Mouse (Mus musculus): ENCODE results near the gene Olfr272.

Olfr272 gene

DNA sequence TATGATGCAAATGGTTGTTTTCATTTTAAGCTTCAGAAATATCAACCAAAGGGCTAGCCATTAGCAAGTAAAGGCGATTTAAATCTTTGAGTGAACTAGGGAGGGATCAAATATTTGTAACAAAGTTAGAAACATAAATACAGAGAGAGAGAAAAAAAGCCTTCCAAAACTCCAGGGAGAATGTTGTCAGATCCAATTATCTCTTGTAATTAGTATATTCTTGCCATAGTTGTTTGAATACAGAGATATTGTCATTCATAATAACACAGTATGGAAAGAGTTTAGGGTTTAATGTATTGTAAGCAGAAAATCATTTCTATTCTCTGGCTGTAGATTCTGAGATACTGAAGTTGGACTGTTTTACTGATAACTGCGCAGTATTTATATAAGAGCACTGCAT is at the start of gene Olfr272:
Gene Olfr272 (minus strand): TSS at position 101 of the 400 bp plus-strand sequence.
- DNase-seq (ENCODE audit: low spot score in 2 of 2) = no peak

DNA sequence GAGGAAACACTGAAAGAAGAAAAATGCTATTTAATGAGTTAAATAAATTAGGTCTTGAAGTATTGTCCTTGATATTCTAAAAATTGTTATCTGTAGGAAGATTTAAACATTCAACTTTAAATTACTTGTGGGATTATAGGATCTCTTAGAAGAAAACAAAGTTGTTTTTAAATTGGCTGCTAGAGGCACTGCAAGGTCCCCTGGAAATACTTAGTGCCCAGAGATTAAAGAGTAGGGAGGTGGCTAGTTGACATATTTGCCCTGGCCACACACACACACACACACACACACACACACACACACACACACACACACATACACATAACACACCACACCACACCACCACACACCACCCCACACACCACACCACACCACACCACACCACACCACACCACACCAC is 45.3 kb upstream of the Olfr272 start, which contains the start of gene Olfr270:
Gene Olfr270 (plus strand): TSS at position 301 of the 400 bp plus-strand sequence.
- DNase-seq (ENCODE audit: low spot score in 2 of 2) = no peak

DNA sequence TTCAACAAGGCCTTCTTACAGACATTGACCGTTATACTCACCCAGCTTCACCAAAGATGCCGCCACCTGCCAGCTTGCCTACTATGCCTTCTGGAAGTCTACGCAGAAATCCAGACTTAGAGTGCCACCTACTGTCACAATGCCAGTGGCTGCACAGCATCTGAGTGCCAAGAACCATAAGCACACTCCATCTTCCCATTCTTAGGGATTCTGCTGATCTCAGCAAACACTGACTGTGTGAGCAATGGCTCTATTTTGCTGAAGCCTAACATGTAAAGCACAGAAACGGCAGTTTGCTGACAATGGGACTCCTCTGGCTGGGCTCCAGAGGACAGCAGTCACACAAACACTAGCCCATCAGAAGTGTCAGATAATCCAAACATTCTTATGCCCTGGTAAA is 39.7 kb upstream of the Olfr272 start:
- DNase-seq (ENCODE audit: low spot score in 2 of 2) = peak; percentile 26 to 37

DNA sequence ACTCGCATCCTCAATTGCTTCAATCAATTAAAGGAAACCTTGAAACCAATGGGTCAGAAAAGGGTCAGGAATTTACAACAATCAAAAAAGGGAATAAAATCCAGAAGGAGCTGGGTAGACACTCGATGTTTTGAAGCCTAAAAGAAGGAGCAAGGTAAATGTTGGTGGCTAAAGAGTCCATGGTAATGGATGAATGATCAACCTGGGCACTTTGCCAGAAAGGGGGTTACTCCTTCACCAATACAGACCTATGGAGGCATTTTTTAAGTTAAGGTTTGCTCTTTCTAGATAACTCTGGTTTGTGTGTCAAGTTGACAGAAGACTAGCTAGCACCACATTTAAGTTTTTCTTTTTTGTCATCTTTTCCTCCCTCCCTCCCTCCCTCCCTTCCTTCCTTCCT is 30.0 kb upstream of the Olfr272 start:
- no peak for DNase-seq (ENCODE audit: low spot score in 2 of 2)

DNA sequence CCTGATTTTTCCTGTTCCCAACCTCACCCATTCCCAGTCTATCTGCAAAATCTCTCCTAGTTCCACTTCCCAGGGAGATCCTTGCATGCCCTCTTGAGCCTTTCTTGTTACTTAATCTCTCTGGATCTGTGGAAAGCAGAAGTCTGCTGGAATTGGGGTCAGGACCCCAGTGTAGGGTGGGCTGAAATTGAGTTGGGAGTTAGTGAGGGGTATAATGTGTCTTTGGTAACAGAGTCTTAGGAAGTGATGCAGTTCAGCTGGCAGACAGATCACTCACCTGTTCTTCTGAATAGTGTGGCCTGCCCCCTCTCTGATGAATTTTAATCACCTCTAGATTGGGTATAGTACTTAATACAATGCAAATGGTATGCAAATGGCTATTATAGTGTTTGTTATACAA is 27.7 kb upstream of the Olfr272 start:
- no peak for DNase-seq (ENCODE audit: low spot score in 2 of 2)

DNA sequence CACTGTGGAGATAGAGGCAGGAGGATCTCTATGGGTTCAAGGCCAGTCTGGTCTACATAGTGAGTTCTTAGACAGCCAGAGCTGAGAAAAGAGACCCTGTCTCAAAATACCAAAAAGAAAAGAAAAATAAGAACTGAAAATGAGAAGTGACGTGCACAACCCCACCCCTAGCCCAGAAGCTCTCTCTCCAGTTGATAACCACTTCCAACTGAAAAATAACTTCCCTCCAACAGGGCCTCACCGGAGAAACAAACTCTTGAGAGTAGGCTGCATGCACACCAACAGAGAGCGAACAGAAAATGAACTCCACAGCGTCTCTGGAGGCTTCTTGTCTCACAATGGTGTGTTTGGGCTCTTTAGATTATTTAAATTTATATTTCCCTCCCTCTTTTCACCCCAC is 11.5 kb upstream of the Olfr272 start:
- DNase-seq (ENCODE audit: low spot score in 2 of 2) = no peak

DNA sequence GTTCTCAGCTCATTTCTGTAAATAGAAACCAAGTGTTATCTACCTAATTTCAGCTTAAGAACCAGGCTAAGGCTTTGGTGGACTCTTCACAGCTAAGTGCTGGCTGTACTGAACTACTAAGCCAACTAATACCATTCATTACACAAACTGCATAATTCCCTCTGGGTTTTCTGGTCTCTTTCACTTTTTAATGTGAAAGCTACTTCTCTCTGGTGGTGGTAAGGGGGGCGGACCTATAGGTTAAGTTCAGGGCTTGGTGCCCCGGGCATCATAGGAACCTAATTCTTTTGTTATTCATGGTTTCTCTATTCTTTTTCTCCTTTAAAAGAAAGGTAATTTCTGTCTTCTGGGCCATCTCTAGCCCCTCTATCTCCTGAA is 1.7 kb downstream of the Olfr272 start:
- DNase-seq (ENCODE audit: low spot score in 2 of 2) = no peak

DNA sequence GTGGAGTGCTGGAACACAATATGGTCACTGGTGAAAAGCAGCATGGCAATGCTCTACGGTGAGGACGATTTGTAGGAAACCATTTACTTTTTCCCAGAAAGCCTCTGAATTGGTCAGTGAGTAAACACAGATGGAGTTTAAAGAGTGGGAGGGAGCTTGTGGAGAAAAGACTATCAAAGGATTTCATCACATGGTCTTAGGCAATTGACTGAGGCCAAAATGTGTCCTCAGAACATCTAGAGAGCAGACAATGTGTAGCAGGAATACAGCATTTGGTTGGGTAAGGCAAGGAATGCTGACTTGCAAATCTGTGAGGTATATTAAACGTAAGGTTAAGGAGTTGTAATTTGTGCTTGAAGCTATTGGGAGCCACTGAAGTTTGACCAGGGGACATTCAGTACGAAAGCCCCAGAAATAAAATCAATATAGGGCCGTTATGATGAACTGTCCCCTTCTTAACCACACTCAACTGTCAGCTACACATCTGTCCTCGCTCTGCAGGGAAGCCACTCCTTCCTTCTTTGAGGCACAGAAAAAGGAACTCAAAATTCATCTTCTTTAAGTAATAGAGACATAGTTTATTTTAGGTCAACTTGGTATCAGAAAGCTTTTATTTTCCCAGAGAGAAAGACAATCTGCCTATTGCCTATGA is 2.2 kb downstream of the Olfr272 start:
- no peak for DNase-seq (ENCODE audit: low spot score in 2 of 2)

DNA sequence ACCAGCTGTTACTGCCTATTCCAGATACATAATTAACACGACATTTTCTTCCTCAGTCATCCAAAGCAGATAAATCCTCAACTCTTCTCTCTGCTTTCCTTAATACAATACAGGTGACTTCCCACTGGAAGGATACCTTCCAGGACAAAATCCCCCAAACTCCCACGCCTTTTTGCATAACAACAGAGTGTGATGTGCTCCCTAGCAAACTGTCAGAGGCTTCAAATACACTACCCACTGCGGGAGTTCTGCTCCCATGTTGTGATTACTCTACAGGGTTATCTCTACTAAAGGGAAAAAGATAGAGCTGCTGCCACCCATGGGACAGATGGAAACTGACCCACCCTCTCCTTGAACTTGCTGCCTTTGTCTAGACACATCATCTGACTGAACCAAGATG is 6.6 kb downstream of the Olfr272 start:
- DNase-seq (ENCODE audit: low spot score in 2 of 2) = no peak

DNA sequence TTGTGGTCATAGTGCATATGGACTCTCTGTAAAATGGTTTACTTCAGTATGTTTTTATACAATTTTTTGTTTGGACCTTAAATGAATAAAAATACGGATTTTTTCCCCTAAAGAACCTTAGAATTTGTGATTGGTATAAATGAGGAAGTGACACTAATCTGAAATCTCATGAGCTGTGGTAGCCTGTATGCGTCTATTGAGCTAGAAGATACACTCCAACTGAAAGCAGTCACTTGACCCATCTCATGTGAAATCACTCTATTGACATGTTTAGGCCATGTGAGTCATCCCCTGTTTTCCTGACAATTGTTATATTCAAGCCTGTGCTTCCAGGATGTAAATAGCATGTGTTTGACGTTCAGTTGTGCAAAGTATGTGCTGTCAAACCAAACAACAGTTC is 9.4 kb downstream of the Olfr272 start:
- DNase-seq (ENCODE audit: low spot score in 2 of 2) = no peak

DNA sequence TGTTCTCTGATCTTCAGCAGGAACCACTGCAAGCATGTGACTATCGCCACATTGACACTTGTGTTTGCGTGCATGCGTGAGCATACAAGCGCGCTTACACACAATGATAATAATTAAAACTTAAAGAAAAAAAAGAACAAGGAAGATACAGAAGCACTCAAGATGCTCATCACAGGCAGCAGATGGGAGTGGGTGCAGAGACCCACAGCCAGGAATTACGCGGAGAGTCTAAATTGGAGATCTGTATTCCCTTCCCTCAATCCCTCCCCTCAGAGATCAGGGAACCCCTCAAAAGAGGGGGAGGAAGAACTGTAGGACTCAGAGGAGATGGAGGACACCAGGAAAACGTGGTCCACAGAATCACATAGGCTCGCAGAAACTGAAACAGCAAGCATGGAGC is 54.8 kb downstream of the Olfr272 start:
- DNase-seq (ENCODE audit: low spot score in 2 of 2) = peak; percentile 6 to 17

Data from frontal cortex, postnatal 14 days (tissue).